Mouse (Mus musculus) bone marrow macrophage, adult 2 months (primary cell): ENCODE results near the gene Slc38a7.

ENCODE experiments used
- CTCF ChIP-seq: IDR thresholded peaks from 2 replicates; pipeline ENCODE4 v1.5.1; 2012; ENCODE audit warnings: low read depth, mild to moderate bottlenecking, low read length, moderate library complexity
- POLR2A ChIP-seq: IDR thresholded peaks from 2 replicates; pipeline ENCODE4 v1.6.1; 2012; ENCODE audit warnings: mild to moderate bottlenecking, low read depth, low read length, borderline replicate concordance

DNA sequence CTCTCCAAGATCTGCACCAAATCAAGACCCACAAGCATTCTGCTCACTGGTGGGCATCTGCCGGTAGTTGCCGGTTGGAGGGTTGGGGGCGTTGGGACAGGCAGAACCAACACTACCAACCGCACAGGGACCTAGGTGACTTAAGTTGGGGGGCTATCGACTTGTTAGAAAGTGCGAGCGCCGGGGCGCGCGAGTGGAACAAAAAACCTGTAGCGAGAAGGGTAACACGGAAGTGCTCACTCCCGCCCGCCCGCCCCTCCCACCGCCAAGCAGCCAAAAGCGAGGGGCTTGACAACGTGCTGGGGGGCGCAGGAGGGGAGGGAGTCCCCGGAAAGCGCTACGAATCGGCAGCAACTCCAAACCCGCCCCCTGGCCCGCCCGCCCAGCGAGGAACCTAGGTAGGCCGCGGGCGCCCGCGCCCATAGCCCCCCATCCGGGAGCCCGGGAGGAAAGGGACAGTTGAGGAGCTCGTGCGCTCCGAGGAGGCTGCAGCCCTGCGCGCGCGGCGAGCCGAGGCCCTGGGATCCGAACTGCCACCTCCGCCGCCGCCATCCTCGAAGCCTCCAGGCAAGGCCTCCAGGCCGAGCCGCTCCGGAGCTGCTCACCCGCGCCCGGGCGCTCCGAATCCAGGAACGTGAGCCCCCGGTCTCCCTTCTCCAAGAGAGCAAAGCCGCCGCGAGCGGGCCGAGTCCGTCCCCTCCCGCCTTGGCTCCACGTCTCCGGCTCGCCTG, 46.7 kb downstream of the Slc38a7 start:
- TF ChIP-seq CTCF (no peak), POLR2A (no peak)
